Mouse (Mus musculus) right cerebral cortex, postnatal 4 days (tissue): ENCODE measurements around the gene Hsdl2.
A peak's percentile ranks its signal among the peaks of the same experiment; 100 is the strongest.
"Not testable (repeated sequence)": the region's sequence is repeated elsewhere in the genome, so short reads cannot be mapped to it uniquely, and the experiment has no call there.

Experiments
- DNase-seq: peaks from one replicate; pipeline ENCODE4 v3.0.0-alpha.2; 2022

The Hsdl2 gene

DNA sequence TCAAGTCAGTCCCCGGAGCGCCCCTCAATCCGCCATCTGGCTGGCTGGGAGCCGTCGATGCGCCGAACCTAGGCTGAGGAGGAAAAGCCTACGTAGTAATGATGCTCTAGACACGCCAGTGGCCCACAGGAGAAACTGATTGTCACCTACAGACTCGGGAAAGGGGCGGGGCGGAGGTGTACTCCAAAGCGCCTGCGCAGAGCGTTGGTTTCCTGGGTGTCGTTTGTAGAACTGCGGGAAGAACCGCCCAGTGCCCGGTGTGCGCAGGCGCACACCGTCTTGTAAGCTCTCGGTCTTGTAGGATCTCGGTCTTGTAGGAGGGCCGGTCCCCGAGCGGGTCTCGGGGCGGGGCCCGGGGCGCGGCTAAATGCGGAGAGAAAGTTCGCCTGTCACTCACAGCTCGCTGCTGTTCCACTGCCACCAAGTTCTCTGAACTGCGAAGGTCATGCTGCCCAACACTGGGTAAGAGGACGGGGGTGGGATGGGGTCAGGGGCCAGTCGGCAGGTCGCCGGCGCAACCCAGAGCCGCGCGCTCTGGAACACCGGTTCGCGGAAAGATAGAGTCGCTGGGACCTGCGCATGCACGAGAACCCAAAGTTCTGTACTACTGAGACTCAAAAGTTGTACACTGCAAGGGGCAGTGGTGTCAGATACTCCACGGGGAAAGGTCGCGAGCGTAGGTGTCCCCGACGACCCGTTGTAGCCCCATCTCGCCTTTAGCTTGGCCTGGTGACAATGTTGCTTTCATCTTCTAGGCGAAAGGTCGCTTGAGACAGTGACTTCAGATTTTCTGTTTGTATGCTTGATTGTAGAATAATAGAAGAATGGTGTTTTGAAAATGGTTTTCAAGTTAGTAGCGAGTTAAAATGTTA is at the start of gene Hsdl2:
Gene Hsdl2, plus strand, starts transcription at position 250 of the 872 bp plus-strand sequence.
- DNase-seq: peak; percentile 97

DNA sequence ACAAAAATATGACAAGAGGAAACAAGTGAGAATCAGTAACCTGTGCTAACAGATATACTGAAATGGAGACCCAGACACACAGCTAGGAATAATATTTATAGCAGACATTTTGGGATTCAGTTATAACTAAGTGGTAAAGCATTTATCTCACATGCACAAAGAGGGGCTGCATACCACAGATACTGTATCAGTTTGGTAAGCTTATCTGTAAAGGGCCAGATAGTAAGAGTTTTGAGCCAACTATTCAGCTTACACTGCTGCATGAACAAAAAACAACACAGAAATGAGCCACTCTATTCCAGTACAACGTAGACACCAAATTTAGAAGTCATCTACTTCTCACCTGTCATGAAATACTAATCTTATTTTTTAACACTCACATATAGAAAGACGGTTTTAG is 48.1 kb upstream of the Hsdl2 start:
- no peak for DNase-seq

DNA sequence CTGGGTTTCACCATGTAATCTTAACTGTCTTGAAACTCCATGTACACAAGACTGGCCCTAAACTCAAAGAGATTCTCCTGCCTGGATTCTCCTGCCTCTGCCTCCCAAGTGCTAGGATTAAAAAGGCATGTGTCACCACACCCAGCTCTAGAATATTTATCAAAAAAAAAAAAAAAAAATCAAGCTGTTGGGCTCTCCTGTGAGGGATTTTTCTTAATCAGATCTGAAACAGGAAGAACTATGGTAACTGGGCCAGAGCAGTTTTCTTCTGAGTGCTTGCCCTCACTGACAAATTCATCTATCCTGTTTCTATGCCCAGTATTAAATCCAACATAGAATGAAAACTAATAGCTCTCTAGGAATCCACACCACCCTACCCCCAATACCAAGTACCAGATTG is 45.7 kb upstream of the Hsdl2 start:
- DNase-seq: no peak

DNA sequence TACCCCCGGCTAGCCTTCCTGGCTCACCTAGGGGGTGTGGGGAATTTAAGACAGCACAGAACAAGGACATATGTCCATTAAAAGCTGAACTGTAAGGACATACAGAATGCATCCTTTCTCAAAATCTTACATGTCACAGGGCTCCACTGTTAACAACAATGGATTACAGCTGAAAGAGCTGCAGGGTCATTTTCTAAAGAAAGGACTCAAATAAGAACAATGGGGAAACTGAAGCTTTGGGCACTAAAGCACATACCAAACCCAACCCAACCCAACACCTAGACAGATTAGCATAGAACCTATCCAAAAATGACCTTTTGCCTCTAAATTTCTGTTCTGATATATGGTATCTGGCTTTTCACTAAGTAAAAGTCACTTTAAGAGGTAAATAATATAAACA is 45.1 kb upstream of the Hsdl2 start:
- DNase-seq: no peak

DNA sequence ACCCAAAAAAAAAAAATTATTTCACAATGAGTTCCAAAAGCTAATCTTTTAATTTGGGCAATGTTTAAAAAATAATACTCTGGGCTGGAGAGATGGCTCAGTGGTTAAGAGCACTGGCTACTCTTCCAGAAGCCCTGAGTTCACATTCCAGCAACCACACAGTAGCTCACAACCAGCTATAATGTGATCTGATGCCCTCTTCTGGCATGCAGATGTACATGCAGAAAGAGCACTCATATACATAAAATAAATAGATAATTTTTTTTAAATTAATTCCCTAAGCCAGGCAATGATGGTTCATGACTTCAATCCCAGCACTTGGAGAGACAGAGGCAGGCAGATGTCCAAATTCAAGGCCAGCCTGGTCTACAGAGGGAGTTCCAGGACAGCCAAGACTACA is 38.4 kb upstream of the Hsdl2 start:
- no peak for DNase-seq

DNA sequence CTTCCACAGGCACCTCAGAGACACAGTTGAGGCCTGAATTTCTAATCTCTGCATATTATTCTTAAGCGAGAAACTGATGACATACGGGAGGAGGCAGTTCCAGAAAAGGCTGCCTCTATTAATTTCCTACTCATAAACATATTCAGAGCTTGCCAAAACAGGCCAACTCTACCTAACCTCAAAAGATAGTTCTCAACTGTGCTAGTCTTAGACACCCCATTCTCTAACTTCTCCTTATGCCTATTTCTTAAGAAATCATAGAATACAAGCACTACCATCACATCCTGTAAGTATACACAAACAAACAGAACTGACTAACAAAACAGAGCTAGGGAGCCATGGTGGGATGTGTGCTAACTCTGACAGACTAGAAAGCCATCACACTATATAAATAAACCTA is 36.7 kb upstream of the Hsdl2 start:
- no peak for DNase-seq

DNA sequence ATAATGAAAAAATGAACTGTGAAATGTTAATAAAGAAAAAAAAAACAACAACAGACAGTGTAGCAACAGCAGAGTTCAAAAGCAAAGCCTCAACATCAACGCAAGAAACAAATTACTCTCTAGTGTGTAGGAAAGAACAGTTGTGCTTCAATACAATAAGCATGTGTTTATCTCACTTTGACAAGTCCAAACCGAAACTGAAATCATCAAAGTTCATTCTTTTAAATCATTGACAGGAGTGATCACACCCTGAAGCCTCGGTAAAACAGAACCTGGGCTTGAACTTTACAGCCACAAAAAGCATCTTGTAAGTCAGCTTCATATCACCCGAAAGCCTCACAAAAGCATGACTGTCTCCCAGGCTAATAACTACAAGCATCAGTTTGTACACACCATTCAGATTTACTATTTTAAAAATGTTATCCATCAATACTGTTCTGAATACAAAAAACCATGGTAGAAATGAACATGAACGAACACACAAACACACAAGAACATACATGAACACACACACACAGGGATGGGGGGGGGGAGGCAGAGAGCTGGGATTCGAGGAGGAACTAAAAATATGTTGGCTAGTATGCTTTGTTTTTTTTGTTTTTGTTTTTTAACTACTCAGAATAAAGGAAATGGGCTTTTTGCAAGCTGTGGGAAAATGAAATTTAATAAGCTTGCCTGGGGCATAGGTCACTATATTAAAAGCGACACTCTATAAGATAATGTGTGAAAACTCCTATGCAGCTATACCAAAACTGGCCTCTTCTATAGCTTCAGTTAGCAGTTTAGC is 34.9 kb upstream of the Hsdl2 start:
- no peak for DNase-seq

DNA sequence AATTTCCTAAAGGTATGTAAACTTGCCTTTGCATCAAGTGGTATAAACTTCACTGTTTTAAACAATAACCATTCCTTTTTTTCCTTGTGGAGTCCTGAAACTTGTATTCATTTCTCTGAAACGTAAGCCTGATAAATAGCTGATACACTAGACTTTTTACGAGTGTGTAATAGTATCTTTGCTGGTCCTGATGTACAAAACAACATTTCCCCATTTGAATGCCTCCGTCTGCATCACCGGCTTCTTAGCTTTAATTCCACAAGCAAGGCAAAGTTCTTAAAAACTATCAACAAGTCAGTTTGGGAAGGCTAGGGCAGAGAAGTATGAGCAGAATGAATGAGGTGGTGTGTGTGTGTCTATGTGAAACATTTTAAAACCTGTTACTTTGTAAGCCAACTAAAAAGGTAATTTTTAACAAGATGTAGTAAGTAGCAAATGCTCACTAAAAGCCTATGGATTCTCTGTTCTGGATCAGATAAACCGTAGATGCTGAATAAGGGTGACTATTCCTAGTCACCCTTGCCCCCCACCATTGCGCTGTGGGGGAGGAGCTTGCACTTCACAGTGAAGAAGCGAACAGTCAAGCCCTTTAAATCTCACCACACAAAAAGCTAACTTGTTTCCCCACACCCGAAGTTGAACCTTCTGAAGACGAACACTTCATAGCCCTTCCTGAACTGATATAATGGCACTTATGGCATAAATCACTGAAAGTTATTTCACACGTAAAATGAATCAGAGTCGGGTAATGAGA is 34.0 kb upstream of the Hsdl2 start:
- no peak for DNase-seq

DNA sequence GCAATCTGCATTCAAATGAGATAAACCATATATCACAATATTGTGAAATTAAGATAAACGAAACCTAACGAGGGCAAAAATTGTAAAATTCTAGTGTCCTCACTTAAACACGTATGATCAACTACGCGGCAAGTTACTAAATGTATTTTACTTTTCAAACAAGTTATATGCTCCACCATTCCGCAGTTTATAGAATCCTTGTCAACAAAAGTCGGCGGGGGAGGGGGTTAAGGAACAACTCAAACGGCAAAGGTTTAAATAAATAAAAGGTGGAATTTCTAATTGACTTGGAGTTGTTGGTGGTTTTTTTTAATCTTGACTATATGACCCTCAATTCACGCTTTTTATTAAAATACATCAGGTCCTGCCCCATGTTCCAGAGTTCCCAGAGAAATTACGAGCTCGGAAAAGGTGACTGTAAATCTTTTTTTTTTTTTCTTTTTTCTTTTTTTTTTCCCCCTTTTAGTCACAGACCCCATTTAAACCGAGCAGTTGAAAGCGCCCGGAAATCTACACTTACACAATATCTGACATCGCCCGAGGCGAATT is 33.3 kb upstream of the Hsdl2 start:
- no peak for DNase-seq

DNA sequence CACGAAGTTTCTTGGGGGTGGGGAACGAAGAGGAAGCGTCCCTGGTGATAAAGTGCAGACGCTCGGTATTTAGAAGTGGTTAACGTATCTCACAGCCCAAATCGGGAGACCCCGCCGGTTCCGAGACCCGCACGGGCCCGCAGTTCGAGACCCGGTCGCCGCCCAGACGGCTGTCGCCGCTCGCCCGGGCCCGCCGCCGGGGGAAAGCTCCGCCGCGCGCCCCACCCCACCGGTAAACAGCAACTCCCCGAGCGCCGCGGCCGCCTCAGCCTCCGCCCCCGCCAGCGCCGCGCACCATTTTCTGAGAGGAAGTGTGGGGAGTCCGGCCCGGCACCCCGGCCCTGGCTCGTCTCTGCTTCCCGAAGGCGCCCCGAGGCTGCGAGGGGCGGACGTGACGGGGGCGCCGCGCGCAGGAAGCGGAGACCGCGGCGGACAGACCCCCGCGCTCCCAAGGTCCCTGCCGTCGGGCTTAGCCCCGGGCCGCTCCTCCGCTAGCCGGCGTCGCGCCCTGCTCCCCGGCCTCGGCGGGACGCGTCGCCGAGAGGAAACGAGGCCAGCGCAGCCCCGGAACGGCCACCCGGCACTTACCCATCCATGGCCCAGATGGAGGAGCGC is 32.7 kb upstream of the Hsdl2 start:
- DNase-seq: peak; percentile 51

DNA sequence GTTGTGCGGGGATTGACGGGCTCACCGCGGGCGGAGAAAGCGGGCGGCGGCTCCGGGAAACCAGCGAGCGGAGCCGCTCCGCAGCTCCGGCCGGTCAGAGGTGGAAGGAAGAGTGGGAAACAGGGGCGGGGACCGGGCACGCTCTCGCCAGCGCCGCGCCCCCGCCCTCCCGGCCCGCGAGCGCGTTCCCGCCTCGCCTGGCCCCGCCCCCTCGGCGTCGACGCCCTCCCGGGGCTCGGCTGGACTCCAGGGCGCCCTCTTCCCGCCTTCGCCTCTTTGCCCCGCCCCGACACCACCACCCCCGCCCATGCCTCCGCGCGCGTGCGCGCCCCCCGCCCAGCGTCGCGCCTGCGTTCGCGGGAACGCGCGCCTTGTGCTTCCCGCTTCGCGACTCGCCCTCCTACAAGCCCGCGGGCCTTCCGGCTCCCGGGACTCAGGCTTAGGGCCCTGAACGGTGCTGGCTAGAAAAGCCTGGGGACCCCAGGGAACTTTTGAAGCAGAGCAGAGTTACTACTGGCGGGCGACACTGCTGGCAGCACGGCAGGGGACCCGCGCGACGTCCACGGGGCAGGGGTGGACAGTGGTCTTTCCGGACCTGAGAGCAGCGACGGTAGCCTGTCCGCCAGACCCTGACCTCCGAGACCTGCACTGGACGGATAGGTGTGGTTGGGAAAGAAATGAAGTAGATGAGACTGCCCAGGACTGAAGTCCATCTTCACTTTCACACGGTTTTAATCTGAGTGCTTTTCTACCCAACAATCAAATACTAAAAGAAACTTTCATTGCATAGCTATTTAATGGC is 32.0 kb upstream of the Hsdl2 start, which contains the start of gene Ptbp3:
Gene Ptbp3, minus strand, starts transcription at position 190 of the 802 bp plus-strand sequence.
- DNase-seq: peak; percentile 94

DNA sequence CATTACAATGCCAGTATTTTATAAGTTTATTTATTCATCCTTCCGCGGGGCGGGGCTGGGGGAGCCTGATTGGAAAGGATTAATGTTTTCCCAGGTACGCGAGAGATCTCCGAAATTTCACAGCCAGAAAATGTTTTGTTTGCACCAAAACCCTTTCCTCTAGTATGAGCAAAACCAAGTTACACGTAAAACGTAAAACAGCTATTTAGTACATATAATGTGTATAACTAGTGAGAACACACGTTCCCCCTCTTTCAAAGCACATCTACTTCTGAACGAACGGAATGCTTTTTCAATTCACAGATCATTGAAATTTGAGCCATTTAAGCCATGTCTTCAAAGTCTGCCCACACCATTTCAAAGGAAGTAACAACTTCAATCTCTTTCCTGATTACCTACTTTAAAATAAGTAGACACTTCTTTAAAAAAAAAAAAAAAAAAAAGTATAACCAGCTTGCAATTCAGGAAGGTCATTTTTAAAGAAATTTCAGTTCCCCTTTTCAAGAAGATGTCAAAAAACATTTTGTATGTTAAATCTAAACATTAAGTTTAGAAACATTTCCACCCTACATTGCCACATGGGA is 31.3 kb upstream of the Hsdl2 start:
- no peak for DNase-seq

DNA sequence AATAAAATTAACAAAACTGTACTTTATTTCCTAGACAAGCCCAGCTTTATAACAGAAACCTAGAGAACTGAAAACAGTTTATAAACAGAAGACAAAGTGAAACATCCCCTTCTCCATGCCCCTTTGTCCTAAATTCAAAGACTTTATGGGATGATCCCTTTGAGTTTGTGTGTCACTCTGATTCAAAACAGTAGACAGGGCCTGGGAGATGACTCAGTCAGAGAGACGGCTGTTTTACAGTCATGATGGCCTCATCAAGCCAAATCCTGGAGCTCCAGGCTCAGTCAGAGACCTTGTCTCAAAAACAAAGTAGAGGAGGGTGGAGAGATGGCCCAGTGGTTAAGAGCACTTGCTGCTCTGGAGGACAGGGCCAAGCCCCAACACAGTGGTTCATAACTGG is 29.5 kb upstream of the Hsdl2 start:
- no peak for DNase-seq

DNA sequence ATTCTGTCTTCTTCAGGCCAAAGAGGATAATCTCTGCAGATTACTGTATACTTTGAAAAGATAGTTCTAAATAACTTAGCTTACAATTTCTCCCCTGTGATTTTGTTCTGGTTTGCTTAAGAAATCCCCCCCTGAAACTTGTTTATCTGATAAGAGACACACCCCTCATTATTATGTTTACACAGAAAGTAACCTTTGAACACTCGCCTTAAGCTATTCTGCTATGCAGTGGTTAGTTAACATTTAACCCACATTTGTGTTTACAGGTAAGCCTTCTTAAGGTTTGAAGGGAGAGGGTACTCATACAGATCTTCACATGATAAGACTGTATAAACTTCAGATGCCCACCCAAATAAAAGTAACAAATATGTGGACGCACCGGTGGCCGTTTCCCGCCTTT is 28.5 kb upstream of the Hsdl2 start:
- no peak for DNase-seq

DNA sequence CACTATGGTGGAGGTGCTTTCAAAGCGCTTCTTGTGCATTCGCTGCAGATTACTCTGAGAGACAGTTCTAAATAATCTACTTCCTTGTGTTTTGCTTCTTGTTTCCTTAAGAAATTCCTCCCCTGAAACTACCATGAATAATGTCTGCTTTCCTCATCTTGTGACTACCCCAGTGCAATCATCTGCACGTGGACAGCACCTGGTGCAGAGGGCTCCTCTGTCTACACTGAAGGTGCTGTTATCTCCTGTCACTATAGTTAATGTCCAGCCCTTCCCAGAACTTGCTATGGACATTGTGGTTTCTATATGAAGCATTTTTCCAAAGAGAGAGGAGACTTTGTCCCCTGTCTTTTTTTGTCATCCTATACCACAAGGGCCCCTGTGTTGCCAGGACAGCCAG is 27.8 kb upstream of the Hsdl2 start:
- no peak for DNase-seq

DNA sequence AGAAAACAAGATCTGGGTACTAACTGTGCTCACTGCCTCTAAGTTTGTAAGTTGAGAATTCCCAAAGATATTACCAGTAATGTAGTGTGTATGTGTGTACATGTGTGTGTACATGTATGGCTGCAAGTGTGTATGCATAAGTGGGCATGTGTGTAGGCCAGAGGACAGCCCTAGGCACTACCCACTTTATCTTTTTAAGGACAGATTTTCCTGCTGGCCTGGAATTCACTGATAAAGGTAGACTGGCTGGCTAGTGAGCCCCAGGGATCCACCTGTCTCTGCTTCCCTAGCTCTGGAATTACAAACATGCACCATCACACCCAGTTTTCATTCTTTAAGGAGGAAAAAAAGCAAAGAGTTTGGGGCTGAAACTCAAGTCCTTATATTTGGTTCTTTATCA is 26.2 kb upstream of the Hsdl2 start:
- DNase-seq: no peak

DNA sequence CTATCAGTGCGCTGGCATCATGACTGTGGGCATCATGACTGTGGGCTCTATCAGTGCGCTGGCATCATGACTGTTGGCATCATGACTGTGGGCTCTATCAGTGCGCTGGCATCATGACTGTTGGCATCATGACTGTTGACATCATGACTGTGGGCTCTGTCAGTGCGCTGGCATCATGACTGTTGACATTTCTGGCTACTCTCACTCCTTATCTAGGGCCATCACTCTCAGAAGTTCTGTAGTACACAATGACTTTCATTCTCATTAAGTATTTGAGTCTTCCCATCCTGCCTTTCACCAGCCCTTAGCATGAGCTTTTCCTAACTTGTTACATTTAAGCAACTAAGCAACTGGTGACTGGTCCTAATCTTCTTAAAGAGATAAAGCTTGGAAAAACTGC is 24.0 kb upstream of the Hsdl2 start:
- DNase-seq: not testable (repeated sequence)

DNA sequence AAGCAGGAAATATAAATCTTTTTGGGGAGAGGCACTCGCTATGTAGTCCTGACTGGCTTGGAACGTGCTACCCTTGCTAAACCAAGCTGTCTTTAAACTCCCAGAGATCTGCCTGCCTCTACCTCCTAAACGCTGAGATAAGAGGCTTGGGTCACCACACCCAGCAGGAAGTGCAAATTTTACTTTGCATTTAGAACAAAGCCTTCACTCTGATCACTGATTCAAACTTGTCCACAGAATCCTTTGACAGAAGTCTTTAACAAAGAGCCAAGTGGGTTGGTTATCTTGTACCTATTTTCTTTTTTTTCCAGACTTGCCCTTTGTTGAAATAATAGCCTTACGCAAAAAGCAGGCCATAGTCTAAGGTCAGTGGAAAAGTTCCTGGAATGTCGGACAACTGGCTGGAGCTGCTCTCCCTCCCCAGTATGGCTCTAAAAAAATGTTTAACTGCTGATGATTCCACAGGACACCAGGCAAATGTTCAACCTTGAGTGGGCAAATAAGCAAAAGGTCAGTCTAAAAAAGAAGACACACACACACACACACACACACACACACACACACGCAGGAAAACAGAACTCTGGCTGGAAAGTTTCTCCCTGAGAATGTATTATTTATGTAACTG is 23.2 kb upstream of the Hsdl2 start:
- no peak for DNase-seq

DNA sequence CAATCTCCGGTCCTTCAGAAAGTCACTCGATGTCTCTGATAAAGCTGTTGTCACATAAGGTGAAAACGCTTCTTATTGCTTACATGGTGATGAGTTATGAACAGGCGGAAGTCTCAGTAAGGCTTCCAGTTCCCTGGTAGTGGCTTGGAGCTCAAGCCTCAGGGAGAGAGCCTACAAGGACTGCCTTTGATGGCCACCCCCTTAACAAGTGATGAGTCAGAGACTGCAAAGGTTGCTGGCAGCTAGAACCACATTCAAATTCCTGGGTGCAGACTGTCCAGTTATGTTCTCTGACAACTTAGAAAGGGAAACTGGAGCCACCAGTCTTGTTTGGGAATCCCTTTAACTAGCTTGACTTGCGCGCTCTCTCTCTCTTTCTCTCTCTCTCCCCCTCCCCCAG is 21.2 kb upstream of the Hsdl2 start:
- DNase-seq: no peak

DNA sequence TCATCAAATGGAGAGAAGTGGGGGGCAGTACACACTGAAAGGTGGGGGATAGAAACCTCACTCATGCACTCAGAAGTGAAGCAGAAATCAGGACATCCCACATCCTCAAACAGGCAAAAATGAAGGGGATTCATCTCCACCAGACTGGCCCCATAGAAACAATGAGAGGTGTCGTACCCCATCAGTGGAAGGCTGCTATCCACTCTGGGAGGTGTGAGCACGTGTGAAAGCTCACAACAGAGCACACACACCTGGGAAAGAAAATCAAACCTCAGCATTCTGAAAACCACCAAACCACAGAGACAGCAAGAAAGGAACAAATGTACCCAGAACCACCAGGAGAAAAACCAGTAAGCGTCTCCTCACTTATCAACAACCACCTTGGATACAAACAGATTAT is 17.2 kb upstream of the Hsdl2 start:
- no peak for DNase-seq
